Mouse (Mus musculus) spleen, adult 2 months (tissue): ENCODE measurements at regions not wholly inside any gene's neighbourhood (a gene's known extent, or its start where the extent isn't known, plus 50 kb on each side); places are given as distances from the start of the nearest gene placed in this dataset.
A peak's percentile ranks its signal among the peaks of the same experiment; 100 is the strongest.

Source experiments
- DNase-seq, 2 experiments: peaks; one replicate each; pipeline versions ENCODE4 v3.0.0 to v3.0.0-alpha.2; 2012 to 2021; ENCODE audit warnings: low spot score in 2 of 2, low read depth in 1 of 2
- H3K27ac ChIP-seq: fragments of 200-500 bp; 2 replicates; pipeline ENCODE4 v1.5.1; 2012; ENCODE audit warnings: low read length, inconsistent platforms; ENCODE audit not compliant: insufficient read depth
- H3K27me3 ChIP-seq: fragments of 200-500 bp; 2 replicates; pipeline ENCODE4 v1.6.1; 2012; ENCODE audit warnings: mild to moderate bottlenecking, moderate library complexity, low read length, inconsistent platforms; ENCODE audit not compliant: control insufficient read depth, insufficient read depth
- H3K36me3 ChIP-seq: fragments of 200-500 bp; 2 replicates; pipeline ENCODE4 v1.6.1; 2012; ENCODE audit warnings: mild to moderate bottlenecking, low read length, inconsistent platforms; ENCODE audit not compliant: control insufficient read depth, insufficient read depth
- H3K4me1 ChIP-seq: fragments of 200-500 bp; 2 replicates; pipeline ENCODE4 v1.6.1; 2011; ENCODE audit warnings: inconsistent platforms; ENCODE audit not compliant: control insufficient read depth, insufficient read depth, insufficient read length
- H3K4me3 ChIP-seq: fragments of 200-500 bp; 2 replicates; pipeline ENCODE4 v1.5.1; 2011; ENCODE audit warnings: mild to moderate bottlenecking, inconsistent platforms; ENCODE audit not compliant: insufficient read depth, insufficient read length; ENCODE audit errors: extremely low read depth
- CTCF ChIP-seq: fragments of 200-500 bp; IDR thresholded peaks from 2 replicates; pipeline ENCODE4 v1.5.1; 2011; ENCODE audit warnings: mild to moderate bottlenecking, inconsistent platforms; ENCODE audit not compliant: insufficient read depth, insufficient read length, insufficient replicate concordance; ENCODE audit errors: extremely low read depth
- POLR2A ChIP-seq: fragments of 200-500 bp; IDR thresholded peaks from 2 replicates; pipeline ENCODE4 v1.6.1; 2011; ENCODE audit warnings: low read depth, low read length, inconsistent platforms
- WGBS: fragments of 180-500 bp; shearing (Covaris S2); methylation state at CpG from one replicate; pipeline ENCODE4 v1.1.7; 2018; 5-methylcytosine and 5-hydroxymethylcytosine counted together

DNA sequence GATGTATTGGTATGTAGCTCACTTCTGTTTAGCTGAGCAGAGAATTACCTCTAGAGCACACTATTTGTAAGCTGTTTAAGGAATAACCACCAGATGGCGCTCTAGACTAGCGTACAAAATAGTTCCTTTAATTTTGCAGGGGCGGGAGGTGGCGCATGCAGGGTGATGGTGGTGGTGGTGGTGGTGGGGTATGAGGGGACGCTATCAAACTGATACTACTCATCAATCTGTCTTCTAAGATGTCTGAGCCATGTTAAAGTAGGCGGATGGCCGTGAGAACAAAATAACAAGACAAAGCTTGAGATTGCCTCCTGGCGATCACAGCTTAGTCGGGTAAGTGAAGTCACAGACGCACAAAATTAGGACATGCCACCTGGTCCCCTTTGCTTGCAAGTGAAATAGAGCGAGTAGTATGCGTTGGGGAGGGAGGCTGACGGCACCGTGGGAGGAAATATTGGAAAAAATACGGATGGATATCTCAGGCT, 90.6 kb upstream of the Nmur2 start:
- no peaks in the 10 kb centered on the region for H3K4me1 ChIP-seq
- H3K4me3 ChIP-seq, result no peak overlapping the region
- DNase-seq, result no peak
- TF ChIP-seq CTCF, result no peak
- H3K27me3 ChIP-seq, result no peaks in the 10 kb centered on the region
- WGBS, result 37% methylated on average over 15 of the region's 15 CpGs
- H3K36me3 ChIP-seq, result no peaks in the 10 kb centered on the region
- H3K27ac ChIP-seq, result no peak overlapping the region

DNA sequence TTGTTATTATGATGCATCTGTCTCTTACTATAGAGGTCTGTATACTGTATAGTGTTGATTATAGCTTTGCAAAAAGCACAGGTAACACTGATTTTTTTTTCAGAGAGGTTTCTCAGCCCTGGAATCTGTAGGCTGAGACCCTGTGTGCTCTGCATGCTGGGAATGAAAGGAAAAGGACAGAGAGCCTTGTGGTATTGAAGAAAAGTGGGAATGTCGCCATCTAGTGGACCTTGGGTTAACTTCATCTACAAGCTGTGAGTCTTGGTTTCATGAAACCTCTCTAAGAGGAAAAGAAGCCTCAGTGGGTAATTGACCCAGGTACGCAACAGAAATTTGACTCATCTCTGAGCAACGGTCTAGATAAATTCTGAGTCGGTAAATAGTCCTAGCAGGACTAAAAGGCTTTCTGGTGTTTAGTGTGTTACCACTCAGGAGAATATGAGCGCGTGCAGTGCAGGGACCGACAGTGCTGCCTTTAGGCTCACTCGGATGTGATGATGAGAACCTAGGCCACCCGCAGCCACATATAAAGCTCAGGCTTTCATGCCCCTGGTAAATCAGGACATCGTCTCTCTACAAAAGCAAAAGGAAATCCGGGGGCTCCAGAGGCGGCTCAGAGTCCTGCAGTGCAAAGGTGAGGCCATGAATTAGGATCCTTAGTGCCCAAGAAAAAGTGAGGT, 75.9 kb upstream of the Nmur2 start:
- 53% methylated on average over 12 of the region's 12 CpGs for WGBS
- TF ChIP-seq POLR2A, result no peak
- no peak for TF ChIP-seq CTCF
- no peak for DNase-seq
- H3K36me3 ChIP-seq, result no peaks in the 10 kb centered on the region
- no peaks in the 10 kb centered on the region for H3K27me3 ChIP-seq
- H3K27ac ChIP-seq, result no peak overlapping the region
- no peak overlapping the region for H3K4me3 ChIP-seq
- H3K4me1 ChIP-seq, result no peaks in the 10 kb centered on the region

DNA sequence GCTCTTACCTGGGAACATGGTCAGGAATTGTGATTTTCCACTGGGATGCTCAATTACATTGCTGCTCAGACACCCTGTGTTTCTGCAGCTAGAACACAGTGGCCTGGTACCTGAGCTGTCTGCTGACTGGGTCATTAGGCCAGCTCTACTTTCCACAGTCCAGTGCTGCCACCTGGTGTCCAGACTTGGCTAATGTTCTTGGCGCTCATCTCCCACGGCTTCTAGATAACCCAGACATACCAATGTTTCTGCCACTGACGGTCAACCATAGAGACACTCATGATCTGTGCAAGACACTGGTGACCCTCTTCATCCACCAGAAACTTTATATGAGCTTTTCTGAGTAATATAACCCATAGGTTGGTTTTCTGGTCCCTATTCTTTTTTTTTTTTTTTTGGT, 67.1 kb upstream of the Nmur2 start:
- H3K27me3 ChIP-seq, result no peaks in the 10 kb centered on the region
- no peaks in the 10 kb centered on the region for H3K4me1 ChIP-seq
- H3K4me3 ChIP-seq, result no peak overlapping the region
- 11% methylated on average over 3 of the region's 3 CpGs for WGBS
- no peak for TF ChIP-seq POLR2A
- no peak for TF ChIP-seq CTCF
- DNase-seq, result peak in 1 of 2 experiments; percentile 4
- no peaks in the 10 kb centered on the region for H3K36me3 ChIP-seq
- no peak overlapping the region for H3K27ac ChIP-seq

DNA sequence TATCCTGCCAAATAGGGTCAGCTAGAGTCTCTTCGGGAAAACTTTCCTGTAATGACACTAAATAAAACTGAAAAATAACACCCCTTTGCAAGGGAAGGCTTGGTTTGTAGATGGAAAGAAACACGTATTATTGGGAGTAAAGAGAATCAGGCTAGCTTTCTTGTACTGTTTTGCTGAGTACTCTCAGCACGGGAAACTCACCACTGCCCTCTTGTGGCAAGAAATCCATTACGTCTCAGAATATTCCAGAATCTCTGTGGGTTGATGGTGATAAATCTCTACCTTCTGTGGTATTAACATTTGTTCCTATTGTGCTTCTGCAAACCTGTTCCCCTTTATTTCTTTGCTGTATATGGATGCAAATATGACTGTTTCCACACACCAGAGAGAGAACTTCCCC, 64.8 kb upstream of the Nmur2 start:
- DNase-seq, result no peak
- WGBS, result 35% methylated on average over 4 of the region's 4 CpGs
- H3K27ac ChIP-seq, result no peak overlapping the region
- no peaks in the 10 kb centered on the region for H3K36me3 ChIP-seq
- H3K4me3 ChIP-seq, result no peak overlapping the region
- TF ChIP-seq CTCF, result no peak
- no peak for TF ChIP-seq POLR2A
- H3K27me3 ChIP-seq, result no peaks in the 10 kb centered on the region
- no peaks in the 10 kb centered on the region for H3K4me1 ChIP-seq

DNA sequence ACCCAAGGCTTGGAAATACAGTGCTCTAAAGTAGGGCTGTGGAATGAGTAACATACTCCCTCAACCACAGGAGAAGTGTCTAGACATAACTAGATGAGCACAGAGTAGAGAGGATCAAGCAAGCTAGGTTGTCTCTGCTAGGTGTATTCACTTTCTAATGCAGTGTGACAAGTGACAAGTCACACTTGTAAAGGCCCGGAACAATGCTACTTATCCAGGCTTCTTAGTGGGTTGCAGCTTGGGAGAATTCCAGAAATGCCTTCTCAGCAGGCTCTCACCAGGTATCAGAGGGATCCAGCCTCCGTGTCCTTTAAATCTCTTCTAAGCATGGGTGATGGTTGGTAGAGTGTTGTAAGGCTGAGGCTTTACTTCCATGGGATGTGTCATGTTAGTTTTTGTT, 52.1 kb upstream of the Nmur2 start:
- Histone ChIP-seq H3K27me3 (no peaks in the 10 kb centered on the region), H3K36me3 (no peaks in the 10 kb centered on the region), H3K4me1 (no peaks in the 10 kb centered on the region), H3K27ac (no peak overlapping the region), H3K4me3 (no peak overlapping the region)
- TF ChIP-seq POLR2A (no peak), CTCF (no peak)
- WGBS, result 79% methylated on average over 2 of the region's 2 CpGs
- DNase-seq, result no peak
